Mouse (Mus musculus) midbrain, embryonic 16.5 days (tissue): ENCODE results near the gene Lrfn2. TPM values are rescaled to one million over a fixed set of nuclear protein-coding genes. Genes with fewer than 3 reads are reported as not detected.

Source experiments
- ATAC-seq: fragments of 200-750 bp; cut with Nextera tagmentation; 2 replicates; pipeline ENCODE4 v1.8.0; 2017; ENCODE audit warnings: moderate TSS enrichment
- H3K27ac ChIP-seq: fragments of 300-500 bp; sonication (generic); 2 replicates; pipeline ENCODE4 v1.5.1; 2014; ENCODE audit warnings: mild to moderate bottlenecking, low read length, mixed read lengths
- H3K27me3 ChIP-seq: fragments of 300-500 bp; sonication (generic); 2 replicates; pipeline ENCODE4 v1.6.1; 2014; ENCODE audit warnings: low read depth, low read length, mixed read lengths; ENCODE audit not compliant: control insufficient read depth, insufficient read depth
- H3K36me3 ChIP-seq: fragments of 300-500 bp; sonication (generic); 2 replicates; pipeline ENCODE4 v1.6.1; 2014; ENCODE audit warnings: mild to moderate bottlenecking, low read length, moderate library complexity, mixed read lengths; ENCODE audit not compliant: control insufficient read depth, insufficient read depth
- H3K4me1 ChIP-seq: fragments of 300-500 bp; sonication (generic); 2 replicates; pipeline ENCODE4 v1.6.1; 2014; ENCODE audit warnings: mild to moderate bottlenecking, low read length, mixed read lengths; ENCODE audit not compliant: control insufficient read depth, insufficient read depth
- H3K4me2 ChIP-seq: fragments of 300-500 bp; sonication (generic); 2 replicates; pipeline ENCODE4 v1.6.1; 2014; ENCODE audit warnings: mild to moderate bottlenecking, low read length, mixed read lengths
- H3K4me3 ChIP-seq: fragments of 300-500 bp; sonication (generic); 2 replicates; pipeline ENCODE4 v1.5.1; 2014; ENCODE audit warnings: low read depth, mild to moderate bottlenecking, low read length, moderate library complexity, mixed read lengths
- H3K9ac ChIP-seq: fragments of 300-500 bp; sonication (generic); 2 replicates; pipeline ENCODE4 v1.6.1; 2014; ENCODE audit warnings: low read depth, low read length, mixed read lengths
- H3K9me3 ChIP-seq: fragments of 300-500 bp; sonication (generic); replicated peaks from 2 replicates; pipeline ENCODE4 v1.6.1; 2014; ENCODE audit warnings: mild to moderate bottlenecking, low read length, mixed read lengths; ENCODE audit not compliant: control insufficient read depth, poor library complexity, severe bottlenecking
- WGBS: fragments of 180-500 bp; shearing (Covaris S2); extraction: QIAGEN DNeasy Blood & Tissue Kit; methylation state at CpG from one replicate; pipeline ENCODE4 v1.1.7; 2014; 5-methylcytosine and 5-hydroxymethylcytosine counted together
- polyA plus RNA-seq: library from polyadenylated mRNA; unstranded; fragments of >200 nt; fragmentation: Nextera tagmentation; extraction: Ambion mirVana; gene quantifications from 2 replicates; pipeline ENCODE4 v1.2.1, GENCODE M21; 2015

The Lrfn2 gene
- 13.3 and 14.7 TPM in 2 replicates for polyA plus RNA-seq

GRCm38 (mm10) chr17:48931621-48932405 is at the start of gene Lrfn2:
Gene Lrfn2, plus strand, starts transcription at chr17:48932379.
- Histone ChIP-seq H3K4me2 (peak within 1 kb of the TSS; percentile 72), H3K4me3 (peak within 1 kb of the TSS; percentile 68), H3K36me3 (no peaks in the 10 kb centered on the region), H3K27me3 (no peaks in the 10 kb centered on the region), H3K4me1 (peaks cover 28% of the 10 kb centered on the region), H3K9ac (peak within 1 kb of the TSS; percentile 86), H3K9me3 (no peaks in the 10 kb centered on the region), H3K27ac (peak within 1 kb of the TSS; percentile 83)
- ATAC-seq: peak; percentile 94
- under 1% methylated on average over 54 of the region's 56 CpGs for WGBS

DNA sequence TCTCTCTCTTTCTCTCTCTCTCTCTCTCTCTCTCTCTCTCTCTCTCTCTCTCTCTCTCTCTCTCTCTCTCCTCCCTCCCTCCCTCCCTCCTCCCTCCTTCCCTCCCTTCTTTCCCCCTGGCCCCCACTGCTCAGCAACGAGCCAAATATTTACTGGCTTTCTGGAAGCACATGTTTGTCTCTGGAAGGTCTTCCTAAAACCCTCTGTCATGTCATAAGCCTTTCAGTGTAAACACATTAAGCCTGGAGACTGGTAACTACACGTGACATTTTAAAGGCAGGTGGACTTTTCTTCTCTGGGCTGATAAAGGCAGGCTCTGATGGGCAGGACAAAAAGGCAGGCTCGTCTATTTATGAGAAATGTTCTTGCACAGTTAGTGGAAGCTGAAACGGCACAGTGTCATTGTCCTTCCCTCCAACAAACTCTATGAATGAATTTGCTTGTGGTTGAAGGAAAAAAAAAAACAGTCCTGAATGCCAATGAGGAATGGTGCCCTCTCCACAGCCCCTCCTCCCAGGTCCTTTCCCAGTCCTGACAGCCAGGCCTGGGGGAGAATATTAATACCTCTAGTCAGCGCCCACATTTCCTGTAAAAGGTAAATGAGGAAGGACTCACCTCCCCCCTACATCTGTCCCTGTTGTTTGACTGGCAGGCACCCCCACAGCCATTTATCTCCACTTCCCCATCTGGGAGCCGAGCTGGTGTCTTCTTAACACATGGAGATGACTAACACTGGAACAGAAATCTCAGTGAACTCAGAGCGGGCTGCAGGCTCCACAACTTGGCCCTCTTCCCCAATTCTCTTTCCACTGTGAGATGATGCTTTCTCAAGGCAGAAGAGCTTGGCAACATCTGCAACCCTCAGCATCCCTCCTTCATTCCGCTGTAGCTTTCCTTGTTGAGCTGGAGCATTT is 44.5 kb upstream of the Lrfn2 start:
- Histone ChIP-seq H3K9me3 (no peaks in the 10 kb centered on the region), H3K4me3 (no peak overlapping the region), H3K4me1 (no peaks in the 10 kb centered on the region), H3K36me3 (no peaks in the 10 kb centered on the region), H3K27ac (no peak overlapping the region), H3K27me3 (no peaks in the 10 kb centered on the region), H3K9ac (no peak overlapping the region), H3K4me2 (no peak overlapping the region)
- no peak for ATAC-seq
- WGBS: 52% methylated on average over 8 of the region's 8 CpGs

GRCm38 (mm10) chr17:48905286-48906040 is 26.7 kb upstream of the Lrfn2 start:
- Histone ChIP-seq H3K9ac (no peak overlapping the region), H3K9me3 (no peaks in the 10 kb centered on the region), H3K4me1 (no peaks in the 10 kb centered on the region), H3K4me3 (no peak overlapping the region), H3K4me2 (no peak overlapping the region), H3K27me3 (no peaks in the 10 kb centered on the region), H3K27ac (no peak overlapping the region), H3K36me3 (no peaks in the 10 kb centered on the region)
- 68% methylated on average over 4 of the region's 4 CpGs for WGBS
- no peak for ATAC-seq

- Histone ChIP-seq H3K36me3 (no peaks in the 10 kb centered on the region), H3K9ac (no peak overlapping the region), H3K4me2 (no peak overlapping the region), H3K4me1 (no peaks in the 10 kb centered on the region), H3K9me3 (no peaks in the 10 kb centered on the region), H3K4me3 (no peak overlapping the region), H3K27me3 (no peaks in the 10 kb centered on the region), H3K27ac (no peak overlapping the region)
- WGBS: 51% methylated on average over 6 of the region's 6 CpGs
- no peak for ATAC-seq
Measured at GRCm38 (mm10) chr17:48913437-48913836, 18.7 kb upstream of the Lrfn2 start.

- Histone ChIP-seq H3K4me2 (no peak overlapping the region), H3K9ac (no peak overlapping the region), H3K27me3 (no peaks in the 10 kb centered on the region), H3K9me3 (no peaks in the 10 kb centered on the region), H3K27ac (no peak overlapping the region), H3K4me1 (no peaks in the 10 kb centered on the region), H3K4me3 (no peak overlapping the region), H3K36me3 (no peaks in the 10 kb centered on the region)
- ATAC-seq: no peak
- WGBS: 19% methylated on average over 11 of the region's 11 CpGs
Measured at GRCm38 (mm10) chr17:48917411-48917810, 14.8 kb upstream of the Lrfn2 start.

DNA sequence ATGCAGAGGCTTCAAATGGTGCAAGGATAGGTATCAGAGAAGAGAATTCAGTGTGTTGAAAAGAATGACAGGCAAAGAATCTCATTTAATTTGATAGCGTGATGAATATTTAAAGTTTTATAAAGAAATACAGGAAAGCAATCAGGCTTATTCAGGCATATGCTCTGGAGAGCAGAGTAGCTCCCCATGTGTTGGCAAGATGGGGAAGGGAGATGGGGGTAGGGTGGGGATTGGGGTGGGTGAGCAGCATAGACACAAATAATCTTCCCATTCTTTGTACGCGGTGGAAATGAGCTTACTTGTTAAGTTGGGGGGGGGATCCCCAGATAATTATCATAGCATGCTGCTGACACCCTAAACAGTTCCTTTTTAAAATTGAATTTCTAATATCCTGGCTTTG is 13.7 kb upstream of the Lrfn2 start:
- Histone ChIP-seq H3K4me1 (no peaks in the 10 kb centered on the region), H3K27me3 (no peaks in the 10 kb centered on the region), H3K27ac (no peak overlapping the region), H3K9me3 (no peaks in the 10 kb centered on the region), H3K9ac (no peak overlapping the region), H3K4me3 (no peak overlapping the region), H3K36me3 (no peaks in the 10 kb centered on the region), H3K4me2 (no peak overlapping the region)
- WGBS: 77% methylated on average over 3 of the region's 3 CpGs
- no peak for ATAC-seq

- Histone ChIP-seq H3K9me3 (no peaks in the 10 kb centered on the region), H3K27me3 (no peaks in the 10 kb centered on the region), H3K9ac (no peak overlapping the region), H3K4me2 (no peak overlapping the region), H3K4me3 (no peak overlapping the region), H3K36me3 (no peaks in the 10 kb centered on the region), H3K4me1 (no peaks in the 10 kb centered on the region), H3K27ac (no peak overlapping the region)
- no peak for ATAC-seq
- WGBS: 96% methylated on average over 2 of the region's 2 CpGs
Measured at GRCm38 (mm10) chr17:48922905-48923304, 9.3 kb upstream of the Lrfn2 start.

DNA sequence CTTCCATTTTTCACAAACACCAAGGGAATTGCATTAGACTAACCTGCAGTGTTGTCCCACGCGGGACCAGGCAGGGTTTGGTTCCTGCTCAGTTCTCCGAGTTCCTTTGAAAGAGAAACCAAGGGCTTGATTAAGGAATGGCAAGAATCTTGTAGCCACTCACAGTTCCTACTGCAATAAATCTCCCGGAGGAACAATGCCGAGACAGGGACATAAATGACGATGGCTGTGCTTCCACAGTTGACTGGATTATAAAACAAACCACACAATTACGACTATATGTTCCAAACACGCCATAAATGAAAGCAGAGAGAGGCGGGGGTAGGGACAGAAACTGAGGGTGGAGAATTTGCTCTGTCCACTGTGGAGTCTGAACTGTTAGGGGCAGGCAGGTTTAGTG is 6.8 kb upstream of the Lrfn2 start:
- Histone ChIP-seq H3K4me1 (no peaks in the 10 kb centered on the region), H3K4me3 (no peak overlapping the region), H3K36me3 (no peaks in the 10 kb centered on the region), H3K27ac (no peak overlapping the region), H3K9me3 (no peaks in the 10 kb centered on the region), H3K27me3 (no peaks in the 10 kb centered on the region), H3K4me2 (no peak overlapping the region), H3K9ac (no peak overlapping the region)
- ATAC-seq: no peak
- WGBS: 84% methylated on average over 9 of the region's 9 CpGs
